Mouse (Mus musculus): Measurements from ENCODE around the gene Washc3. TPM values are rescaled to one million over a fixed set of nuclear protein-coding genes. Genes with fewer than 3 reads are reported as not detected.

Gene Washc3
- total and polyA plus RNA-seq, 3 experiments: 17.6 to 116 (median 59.9) TPM

DNA sequence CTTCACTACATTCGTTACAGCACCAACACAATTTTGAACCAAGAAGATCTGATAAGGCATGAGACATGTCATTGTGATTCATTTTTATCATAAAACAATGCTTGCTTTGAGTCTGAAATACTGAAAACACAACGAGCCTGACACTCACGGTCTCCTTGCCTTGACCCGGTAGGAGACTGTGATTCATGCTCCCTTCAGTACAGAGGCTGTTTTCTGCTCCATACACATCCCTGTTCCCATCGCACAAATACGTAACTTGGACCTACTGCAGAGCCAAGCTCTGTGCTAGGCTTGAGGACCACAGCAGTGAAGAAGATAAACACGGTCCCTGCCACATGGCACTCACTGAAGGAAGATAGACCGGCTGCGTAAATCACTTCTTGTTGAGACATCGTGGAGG lies 87.2 kb downstream of the Washc3 start:
- Histone ChIP-seq H3K4me3 (ENCODE audit: low read depth, low read length) (no peak overlapping the region), H3K9me3 (replicated peaks) (no peaks in the 10 kb centered on the region), H3K27me3 (ENCODE audit: insufficient read depth, low read length) (no peaks in the 10 kb centered on the region), H3K4me1 (ENCODE audit: insufficient read depth, low read depth, low read length) (no peaks in the 10 kb centered on the region), H3K36me3 (replicated peaks) (no peaks in the 10 kb centered on the region)
- TF ChIP-seq GATA2 (IDR thresholded peaks at IDR 0.05; ENCODE audit: borderline replicate concordance, low read depth, low read length): no peak
- ATAC-seq (ENCODE audit: extremely low read depth, insufficient number of reproducible peaks, low FRiP score, poor library complexity, severe bottlenecking) (no peak), DNase-seq (ENCODE audit: low spot score) (no peak)

DNA sequence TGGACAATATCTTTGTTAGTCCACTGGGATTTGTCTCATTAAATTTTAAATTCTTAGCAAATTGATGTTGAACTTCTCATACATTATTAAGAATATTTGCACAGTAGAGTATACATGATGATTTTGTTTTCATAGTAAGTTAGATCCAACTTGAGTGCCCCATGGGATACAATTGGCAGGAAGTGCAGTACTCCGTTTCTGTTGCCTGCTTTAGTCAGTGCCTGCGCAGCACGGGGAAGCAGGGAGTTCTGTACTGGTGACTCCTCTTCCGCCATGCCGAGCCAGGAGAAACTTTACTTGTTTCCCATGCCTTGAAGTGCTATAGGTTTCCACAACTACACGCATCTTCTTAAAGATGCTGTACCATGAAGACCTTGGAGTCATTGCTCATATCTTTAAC lies 94.2 kb downstream of the Washc3 start:
- Histone ChIP-seq H3K4me1 (ENCODE audit: insufficient read depth, low read depth, low read length) (no peaks in the 10 kb centered on the region), H3K36me3 (replicated peaks) (no peaks in the 10 kb centered on the region), H3K27me3 (ENCODE audit: insufficient read depth, low read length) (no peaks in the 10 kb centered on the region), H3K4me3 (ENCODE audit: low read depth, low read length) (no peak overlapping the region), H3K9me3 (replicated peaks) (no peaks in the 10 kb centered on the region)
- DNase-seq (ENCODE audit: low spot score) (no peak), ATAC-seq (ENCODE audit: extremely low read depth, insufficient number of reproducible peaks, low FRiP score, poor library complexity, severe bottlenecking) (no peak)
- TF ChIP-seq CTCF (IDR thresholded peaks at IDR 0.05; ENCODE audit: low read depth, low read length) (no peak), TAL1 (conservative IDR thresholded peaks at IDR 0.05; ENCODE audit: low read depth, low read length) (no peak), POLR2AphosphoS5 (IDR thresholded peaks at IDR 0.05; ENCODE audit: insufficient replicate concordance, low read depth, low read length) (no peak), GATA1 (IDR thresholded peaks at IDR 0.05; ENCODE audit: borderline replicate concordance, low read length) (no peak), GATA2 (IDR thresholded peaks at IDR 0.05; ENCODE audit: borderline replicate concordance, low read depth, low read length) (no peak)

Other genes starting within 250 kb of the Washc3 start
- not detected in 2 replicates for gene Pmch, start 110.0 kb upstream of the Washc3 start, total RNA-seq (2014; fragmentation: Nextera tagmentation)
- 0.16 TPM in 1 of 2 replicates, not detected in the other for gene Pmch, start 110.0 kb upstream of the Washc3 start, total RNA-seq (2017)
- not detected in 2 replicates for gene Pmch, start 110.0 kb upstream of the Washc3 start, polyA plus RNA-seq (2012)
- gene Parpbp, start 54.2 kb upstream of the Washc3 start, total RNA-seq (2014; fragmentation: Nextera tagmentation): 36.1 and 39.4 TPM in 2 replicates
- gene Parpbp, start 54.2 kb upstream of the Washc3 start, total RNA-seq (2017): 36.0 and 39.8 TPM in 2 replicates
- gene Parpbp, start 54.2 kb upstream of the Washc3 start, polyA plus RNA-seq (2012): 1.4 and 1.6 TPM in 2 replicates
- gene Nup37, start 54.1 kb upstream of the Washc3 start, total RNA-seq (2014; fragmentation: Nextera tagmentation): 32.2 and 42.1 TPM in 2 replicates
- 118 and 125 TPM in 2 replicates for gene Nup37, start 54.1 kb upstream of the Washc3 start, total RNA-seq (2017)
- 5.2 and 7.4 TPM in 2 replicates for gene Nup37, start 54.1 kb upstream of the Washc3 start, polyA plus RNA-seq (2012)
- not detected in 2 replicates for gene Dram1, start 178.0 kb downstream of the Washc3 start, total RNA-seq (2014; fragmentation: Nextera tagmentation)
- 0.11 TPM in 1 of 2 replicates, not detected in the other for gene Dram1, start 178.0 kb downstream of the Washc3 start, total RNA-seq (2017)
- gene Dram1, start 178.0 kb downstream of the Washc3 start, polyA plus RNA-seq (2012): not detected in 2 replicates
- 50.8 and 63.6 TPM in 2 replicates for gene Gnptab, start 178.0 kb downstream of the Washc3 start, total RNA-seq (2014; fragmentation: Nextera tagmentation)
- 34.3 and 41.0 TPM in 2 replicates for gene Gnptab, start 178.0 kb downstream of the Washc3 start, total RNA-seq (2017)
- 2.4 and 2.7 TPM in 2 replicates for gene Gnptab, start 178.0 kb downstream of the Washc3 start, polyA plus RNA-seq (2012)